Mouse (Mus musculus) small intestine, adult 10 weeks (tissue): Measurements from ENCODE around the gene Fgf7. TPM values are rescaled to one million over a fixed set of nuclear protein-coding genes. Genes with fewer than 3 reads are reported as not detected.

Experiments used
- polyA plus RNA-seq: library from polyadenylated mRNA; stranded (reverse); fragments of 350-450 nt; fragmentation: Illumina TruSeq; extraction: RNeasy Lipid Tissue Mini Kit (QIAGEN cat#74804); gene quantifications from one replicate; pipeline ENCODE4 v1.2.3, GENCODE M21; 2014; ENCODE audit warnings: low replicate concordance

Gene Fgf7
- 13.5 TPM for polyA plus RNA-seq

DNA sequence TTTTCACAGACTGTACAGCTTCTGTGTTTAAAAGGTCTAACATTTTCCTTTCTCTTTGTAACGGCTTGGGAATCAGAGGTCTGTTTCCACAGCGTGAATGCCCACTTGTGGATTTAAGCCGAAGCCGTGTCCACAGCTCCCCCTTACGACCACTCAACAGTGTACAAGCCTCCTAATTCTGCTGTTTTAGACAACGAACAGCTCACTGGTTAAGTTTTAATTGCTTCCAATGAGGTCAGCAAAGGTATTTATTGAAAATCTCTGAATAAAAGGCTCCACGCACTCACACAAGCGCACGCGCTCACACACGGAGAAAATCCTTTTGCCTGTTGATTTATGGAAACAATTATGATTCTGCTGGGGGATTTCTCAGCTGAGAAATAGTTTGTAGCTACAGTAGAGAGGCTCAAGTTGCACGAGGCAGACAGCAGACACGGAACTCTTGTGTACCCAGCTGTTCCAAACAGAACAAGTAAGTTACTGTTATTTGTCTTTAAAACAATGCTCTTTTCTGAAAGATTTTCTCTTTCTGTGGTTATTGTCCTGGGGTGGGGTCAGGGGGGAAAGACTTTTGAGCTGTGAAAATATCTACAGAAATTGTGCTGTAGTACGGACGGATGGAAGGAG lies at the start of gene Fgf7:
Gene Fgf7 (plus strand): TSS at position 280 of the 627 bp plus-strand sequence.

Other genes with a start within 250 kb of the Fgf7 start
- gene Galk2, start 175.5 kb upstream of the Fgf7 start, polyA plus RNA-seq, result 92.2 TPM
- 310 TPM for gene Cops2, start 175.5 kb upstream of the Fgf7 start, polyA plus RNA-seq
- not detected for gene Fam227b, start 117.3 kb downstream of the Fgf7 start, polyA plus RNA-seq
- gene Dtwd1, start 117.5 kb downstream of the Fgf7 start, polyA plus RNA-seq, result 6.6 TPM
- gene Gm17555, start 180.4 kb downstream of the Fgf7 start, polyA plus RNA-seq, result not detected